Mouse (Mus musculus): ENCODE measurements around the gene Map3k5. TPM values are rescaled to one million over a fixed set of nuclear protein-coding genes. Genes with fewer than 3 reads are reported as not detected.
A peak's percentile ranks its signal among the peaks of the same experiment; 100 is the strongest.

Gene Map3k5
- polyA plus RNA-seq, 1 experiment from 2014 or later: 0.50 TPM

- no peaks in the 10 kb centered on the region for H3K36me3 ChIP-seq
- H3K4me1 ChIP-seq (replicated peaks): peaks cover 13% of the 10 kb centered on the region; the same call in 1 of the 2 replicates
- H3K4me2 ChIP-seq (replicated peaks): no peak overlapping the region
- 84% methylated on average over 4 of the region's 4 CpGs for WGBS
- no peak overlapping the region for H3K9ac ChIP-seq (replicated peaks)
- H3K27ac ChIP-seq: no peak overlapping the region
- ATAC-seq: no peak
- H3K9me3 ChIP-seq: no peaks in the 10 kb centered on the region
- H3K27me3 ChIP-seq: peaks cover 5% of the 10 kb centered on the region; the same call in 1 of the 2 replicates
- H3K4me3 ChIP-seq (replicated peaks): no peak overlapping the region
Measured at GRCm38 (mm10) chr10:19999703-20000407, 65.6 kb downstream of the Map3k5 start.

- no peak overlapping the region for H3K27ac ChIP-seq
- no peak overlapping the region for H3K4me3 ChIP-seq (replicated peaks)
- WGBS: 69% methylated on average over 8 of the region's 8 CpGs
- H3K9ac ChIP-seq (replicated peaks): no peak overlapping the region
- no peaks in the 10 kb centered on the region for H3K9me3 ChIP-seq
- peaks cover 8% of the 10 kb centered on the region; the same call in 1 of the 2 replicates for H3K27me3 ChIP-seq
- H3K4me2 ChIP-seq (replicated peaks): no peak overlapping the region
- H3K36me3 ChIP-seq: no peaks in the 10 kb centered on the region
- peaks cover 13% of the 10 kb centered on the region; the same call in 1 of the 2 replicates for H3K4me1 ChIP-seq (replicated peaks)
- ATAC-seq: no peak
Measured at GRCm38 (mm10) chr10:20000408-20000770, 66.1 kb downstream of the Map3k5 start.

GRCm38 (mm10) chr10:20001990-20002389 is 67.7 kb downstream of the Map3k5 start:
- Histone ChIP-seq H3K36me3 (no peaks in the 10 kb centered on the region), H3K9me3 (no peaks in the 10 kb centered on the region), H3K4me1 (replicated peaks) (peaks cover 21% of the 10 kb centered on the region), H3K9ac (replicated peaks) (no peak overlapping the region), H3K27ac (peak overlapping the region; percentile 53; the same call in 1 of the 2 replicates), H3K4me2 (replicated peaks) (no peak overlapping the region), H3K27me3 (peaks cover 11% of the 10 kb centered on the region; the same call in 1 of the 2 replicates), H3K4me3 (replicated peaks) (no peak overlapping the region)
- 20% methylated on average over 5 of the region's 5 CpGs for WGBS
- 0 out of 2 replicates have a peak, but pooled peaks have one; percentile 27 for ATAC-seq

- Histone ChIP-seq H3K27ac (no peak overlapping the region), H3K4me3 (replicated peaks) (no peak overlapping the region), H3K27me3 (peaks cover 11% of the 10 kb centered on the region; the same call in 1 of the 2 replicates), H3K9me3 (no peaks in the 10 kb centered on the region), H3K4me2 (replicated peaks) (no peak overlapping the region), H3K4me1 (replicated peaks) (peaks cover 21% of the 10 kb centered on the region), H3K9ac (replicated peaks) (no peak overlapping the region), H3K36me3 (no peaks in the 10 kb centered on the region)
- ATAC-seq: no peak
- WGBS: 30% methylated on average over 5 of the region's 5 CpGs
Measured at GRCm38 (mm10) chr10:20003006-20003405, 68.7 kb downstream of the Map3k5 start.

- H3K27me3 ChIP-seq: peaks cover 11% of the 10 kb centered on the region; the same call in 1 of the 2 replicates
- no peaks in the 10 kb centered on the region for H3K36me3 ChIP-seq
- H3K4me2 ChIP-seq (replicated peaks): no peak overlapping the region
- no peaks in the 10 kb centered on the region for H3K9me3 ChIP-seq
- 89% methylated on average over 4 of the region's 4 CpGs for WGBS
- no peak overlapping the region for H3K4me3 ChIP-seq (replicated peaks)
- no peak for ATAC-seq
- H3K27ac ChIP-seq: no peak overlapping the region
- peaks cover 21% of the 10 kb centered on the region for H3K4me1 ChIP-seq (replicated peaks)
- no peak overlapping the region for H3K9ac ChIP-seq (replicated peaks)
Measured at GRCm38 (mm10) chr10:20004786-20005185, 70.5 kb downstream of the Map3k5 start.

GRCm38 (mm10) chr10:20005491-20005952 is 71.2 kb downstream of the Map3k5 start:
- Histone ChIP-seq H3K9me3 (no peaks in the 10 kb centered on the region), H3K4me3 (replicated peaks) (no peak overlapping the region), H3K4me2 (replicated peaks) (no peak overlapping the region), H3K27me3 (peaks cover 11% of the 10 kb centered on the region; the same call in 1 of the 2 replicates), H3K4me1 (replicated peaks) (peaks cover 21% of the 10 kb centered on the region), H3K9ac (replicated peaks) (no peak overlapping the region), H3K36me3 (no peaks in the 10 kb centered on the region), H3K27ac (no peak overlapping the region)
- no peak for ATAC-seq
- WGBS: 95% methylated on average over 6 of the region's 6 CpGs

- Histone ChIP-seq H3K27me3 (peaks cover 11% of the 10 kb centered on the region; the same call in 1 of the 2 replicates), H3K9ac (replicated peaks) (no peak overlapping the region), H3K27ac (no peak overlapping the region; the same call in 1 of the 2 replicates), H3K4me2 (replicated peaks) (0 out of 2 replicates have a peak overlapping the region, but pooled peaks have one; percentile 7), H3K9me3 (no peaks in the 10 kb centered on the region), H3K4me3 (replicated peaks) (no peak overlapping the region), H3K4me1 (replicated peaks) (peaks cover 19% of the 10 kb centered on the region), H3K36me3 (no peaks in the 10 kb centered on the region)
- ATAC-seq: no peak
- 29% methylated on average over 17 of the region's 17 CpGs for WGBS
Measured at GRCm38 (mm10) chr10:20006333-20007093, 72.2 kb downstream of the Map3k5 start.

- no peak overlapping the region for H3K27ac ChIP-seq
- H3K4me2 ChIP-seq (replicated peaks): no peak overlapping the region
- 92% methylated on average over 6 of the region's 6 CpGs for WGBS
- H3K36me3 ChIP-seq: no peaks in the 10 kb centered on the region
- no peak for ATAC-seq
- no peak overlapping the region for H3K4me3 ChIP-seq (replicated peaks)
- peaks cover 7% of the 10 kb centered on the region; the same call in 1 of the 2 replicates for H3K4me1 ChIP-seq (replicated peaks)
- H3K27me3 ChIP-seq: peaks cover 11% of the 10 kb centered on the region; the same call in 1 of the 2 replicates
- H3K9me3 ChIP-seq: no peaks in the 10 kb centered on the region
- no peak overlapping the region for H3K9ac ChIP-seq (replicated peaks)
Measured at GRCm38 (mm10) chr10:20009310-20009709, 75.0 kb downstream of the Map3k5 start.

- peaks cover 5% of the 10 kb centered on the region; the same call in 1 of the 2 replicates for H3K27me3 ChIP-seq
- no peak overlapping the region for H3K4me2 ChIP-seq (replicated peaks)
- peaks cover 7% of the 10 kb centered on the region; the same call in 1 of the 2 replicates for H3K4me1 ChIP-seq (replicated peaks)
- no peaks in the 10 kb centered on the region for H3K9me3 ChIP-seq
- H3K36me3 ChIP-seq: no peaks in the 10 kb centered on the region
- H3K27ac ChIP-seq: no peak overlapping the region
- no peak for ATAC-seq
- no peak overlapping the region for H3K4me3 ChIP-seq (replicated peaks)
- WGBS: 96% methylated on average over 3 of the region's 3 CpGs
- no peak overlapping the region for H3K9ac ChIP-seq (replicated peaks)
Measured at GRCm38 (mm10) chr10:20010018-20010417, 75.7 kb downstream of the Map3k5 start.

- Histone ChIP-seq H3K9me3 (peaks cover 6% of the 10 kb centered on the region; the same call in 1 of the 2 replicates), H3K4me3 (replicated peaks) (no peak overlapping the region), H3K27ac (no peak overlapping the region), H3K27me3 (no peaks in the 10 kb centered on the region), H3K9ac (replicated peaks) (no peak overlapping the region), H3K4me2 (replicated peaks) (no peak overlapping the region), H3K36me3 (no peaks in the 10 kb centered on the region), H3K4me1 (replicated peaks) (peaks cover 7% of the 10 kb centered on the region)
- 95% methylated on average over 10 of the region's 10 CpGs for WGBS
- ATAC-seq: no peak
Measured at GRCm38 (mm10) chr10:20018406-20018805, 84.1 kb downstream of the Map3k5 start.

GRCm38 (mm10) chr10:20018806-20019205 is 84.5 kb downstream of the Map3k5 start:
- H3K27me3 ChIP-seq: no peaks in the 10 kb centered on the region
- H3K4me3 ChIP-seq (replicated peaks): no peak overlapping the region
- H3K36me3 ChIP-seq: no peaks in the 10 kb centered on the region
- no peak overlapping the region for H3K9ac ChIP-seq (replicated peaks)
- peaks cover 7% of the 10 kb centered on the region for H3K4me1 ChIP-seq (replicated peaks)
- no peak for ATAC-seq
- no peak overlapping the region for H3K4me2 ChIP-seq (replicated peaks)
- H3K27ac ChIP-seq: no peak overlapping the region
- H3K9me3 ChIP-seq: peaks cover 6% of the 10 kb centered on the region; the same call in 1 of the 2 replicates
- WGBS: 90% methylated on average over 3 of the region's 3 CpGs

- Histone ChIP-seq H3K4me1 (replicated peaks) (peaks cover 7% of the 10 kb centered on the region), H3K4me3 (replicated peaks) (no peak overlapping the region), H3K27me3 (no peaks in the 10 kb centered on the region), H3K27ac (no peak overlapping the region), H3K4me2 (replicated peaks) (no peak overlapping the region), H3K36me3 (no peaks in the 10 kb centered on the region), H3K9ac (replicated peaks) (no peak overlapping the region), H3K9me3 (peaks cover 6% of the 10 kb centered on the region; the same call in 1 of the 2 replicates)
- ATAC-seq: no peak
- WGBS: 80% methylated on average over 6 of the region's 6 CpGs
Measured at GRCm38 (mm10) chr10:20021256-20021655, 87.0 kb downstream of the Map3k5 start.

All from midbrain, embryonic 13.5 days (tissue).